Mouse (Mus musculus): ENCODE measurements around the gene Trpm3.

- TF ChIP-seq CTCF (IDR thresholded peaks at IDR 0.05; ENCODE audit: low read depth) = no peak
- TF ChIP-seq EP300 (IDR thresholded peaks at IDR 0.05; ENCODE audit: low read depth) = no peak
Observed at GRCm38 (mm10) chr19:22935067-22935466, 796.2 kb downstream of the Trpm3 start.
